In genomic region chr8:41713634-41714330, GRCm38 (mm10) we compare ENCODE assay signal across 8 mouse cellular contexts.
DNase-seq lines count a peak whose midpoint lies in the region; ATAC-seq lines count a peak whose summit lies in the region.

No protein-coding gene starts in this region.

- peaks cover 6% of the 10 kb centered on the region; the same call in 1 of the 2 replicates for H3K4me1 ChIP-seq in forebrain, embryonic 16.5 days (replicated peaks; ENCODE audit: control insufficient read depth, insufficient read depth, low read length)

- H3K4me2 ChIP-seq in forebrain, embryonic 16.5 days (ENCODE audit: low read length), result no peak overlapping the region

- no peaks in the 10 kb centered on the region for H3K9me3 ChIP-seq in forebrain, embryonic 16.5 days (ENCODE audit: control insufficient read depth, low read length)

- H3K36me3 ChIP-seq in forebrain, embryonic 16.5 days (ENCODE audit: control insufficient read depth, insufficient read depth), result no peaks in the 10 kb centered on the region

- DNase-seq in ovary, adult 18-20 months (ENCODE audit: low spot score), result peak; percentile 9
- no peak for DNase-seq in ovary, postnatal 10 days (ENCODE audit: low spot score)
- peak; percentile 45 to 52 for DNase-seq in layer of hippocampus, postnatal 36 days
- DNase-seq in right cerebral cortex, postnatal 10 days (ENCODE audit: low spot score in 2 of 2), result peak; percentile 31 to 40
- DNase-seq in natural killer cell, adult 2 months (ENCODE audit: low spot score in 2 of 2), result no peak

- H3K27ac ChIP-seq in forebrain, embryonic 16.5 days (ENCODE audit: low read length), result no peak overlapping the region

- WGBS in forebrain, embryonic 16.5 days, result 18% methylated on average over 4 of the region's 4 CpGs

- no peak overlapping the region for H3K9ac ChIP-seq in forebrain, embryonic 16.5 days (replicated peaks; ENCODE audit: low read depth, low read length)

- no peaks in the 10 kb centered on the region for H3K27me3 ChIP-seq in forebrain, embryonic 16.5 days (replicated peaks; ENCODE audit: control insufficient read depth, insufficient read depth, low read length)

- peak; percentile 82 for ATAC-seq in forebrain, embryonic 16.5 days
- no peak for ATAC-seq in megakaryocyte, adult 5-6 weeks (ENCODE audit: poor library complexity, severe bottlenecking)
- no peak for ATAC-seq in CD4-positive, CD25-positive, alpha-beta regulatory T cell, adult 4 months

- no peak overlapping the region for H3K4me3 ChIP-seq in forebrain, embryonic 16.5 days (replicated peaks; ENCODE audit: low read length)

Comparison
In these comparisons a context has a peak if more than half of its experiments do, and no peak if none do; other contexts are left out.
1. DNase-seq: peak in ovary, adult 18-20 months (single experiment), layer of hippocampus, postnatal 36 days (2 of 2) and right cerebral cortex, postnatal 10 days (2 of 2); none in ovary, postnatal 10 days (single experiment) and natural killer cell, adult 2 months (0 of 2).